Mouse (Mus musculus): Measurements from ENCODE around the gene Dynlt1f. TPM values are rescaled to one million over a fixed set of nuclear protein-coding genes. Genes with fewer than 3 reads are reported as not detected.
"Not testable (repeated sequence)": the region's sequence is repeated elsewhere in the genome, so short reads cannot be mapped to it uniquely, and the experiment has no call there.

Dynlt1f gene
- total RNA-seq, 1 experiment from 2014 or later: 105 TPM

GRCm38 (mm10) chr17:6661093-6661816, 5.6 kb upstream of the Dynlt1f start:
- peak; percentile 39 for DNase-seq

DNA sequence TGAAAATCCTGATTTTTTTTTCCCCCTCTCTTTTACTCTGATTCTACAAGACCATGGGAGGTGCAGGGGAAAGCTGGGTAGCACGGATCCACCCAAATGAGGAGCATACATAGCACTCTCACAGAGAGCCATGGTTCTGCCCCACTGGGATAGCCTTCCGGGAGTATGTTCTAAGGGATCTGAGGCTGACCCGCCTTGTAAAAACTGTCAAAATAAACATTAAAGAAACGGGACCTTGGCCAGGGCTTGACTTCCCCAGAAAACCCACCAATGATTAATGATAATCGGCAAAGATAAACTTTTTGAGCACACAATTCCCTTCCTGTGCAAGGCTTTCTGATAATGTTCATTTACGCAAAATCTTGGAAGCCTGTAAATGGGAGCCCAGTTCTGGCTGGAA, 4.9 kb upstream of the Dynlt1f start:
- peak; percentile 35 for DNase-seq

DNA sequence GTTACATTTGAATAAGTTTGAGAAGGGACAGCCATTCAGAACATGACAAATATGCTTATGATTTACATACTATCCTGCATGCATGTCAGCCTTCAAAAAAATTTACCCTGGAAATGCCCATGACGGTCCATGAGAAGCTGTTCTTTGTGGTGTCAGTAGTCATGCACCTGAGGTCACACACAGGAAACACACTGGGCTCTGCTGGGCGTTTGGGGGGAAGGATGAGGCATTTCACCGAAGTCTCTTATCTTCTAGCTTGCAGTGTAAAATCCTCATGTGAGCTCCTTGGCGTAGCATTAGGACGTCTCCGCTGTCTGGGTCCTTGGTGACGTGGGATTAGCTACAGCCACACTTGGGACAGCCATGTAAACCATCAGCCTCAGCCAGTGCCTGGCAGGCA, 3.1 kb upstream of the Dynlt1f start, which contains the start of gene Sytl3:
Gene Sytl3 (plus strand): TSS at position 293 of the 400 bp plus-strand sequence.
- DNase-seq: not testable (repeated sequence)

GRCm38 (mm10) chr17:6656471-6656870, 771 bp upstream of the Dynlt1f start:
- not testable (repeated sequence) for DNase-seq

GRCm38 (mm10) chr17:6655087-6655511, 601 bp downstream of the Dynlt1f start:
- DNase-seq: peak; percentile 71

- not testable (repeated sequence) for DNase-seq
Observed at GRCm38 (mm10) chr17:6653341-6653946, 2.3 kb downstream of the Dynlt1f start.

- DNase-seq: not testable (repeated sequence)
Observed at GRCm38 (mm10) chr17:6650904-6651565, 4.7 kb downstream of the Dynlt1f start.

- DNase-seq: not testable (repeated sequence)
Observed at GRCm38 (mm10) chr17:6647452-6647851, 8.2 kb downstream of the Dynlt1f start.

- not testable (repeated sequence) for DNase-seq
Observed at GRCm38 (mm10) chr17:6646841-6647240, 8.9 kb downstream of the Dynlt1f start.

DNA sequence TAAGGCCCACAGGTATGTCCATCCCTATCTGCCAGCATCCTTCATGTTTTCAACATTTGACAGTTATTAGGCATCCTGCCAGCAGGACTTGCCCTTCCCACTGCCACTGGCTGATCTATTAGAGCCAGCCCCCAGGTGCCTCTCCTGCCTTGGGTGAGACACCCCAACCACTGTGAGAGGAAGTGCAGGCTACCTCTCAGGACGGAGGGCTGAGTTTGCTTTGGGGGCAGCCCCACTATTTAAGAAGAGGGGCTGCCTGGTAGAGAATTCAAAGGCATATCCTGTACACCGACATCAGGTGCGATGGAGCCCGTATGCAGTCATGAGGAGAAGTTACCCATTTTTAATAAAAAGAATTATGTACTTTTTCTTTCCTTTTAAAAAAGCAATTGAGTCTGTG, 10.0 kb downstream of the Dynlt1f start:
- DNase-seq: not testable (repeated sequence)

- not testable (repeated sequence) for DNase-seq
Observed at GRCm38 (mm10) chr17:6644673-6645072, 11.0 kb downstream of the Dynlt1f start.

DNA sequence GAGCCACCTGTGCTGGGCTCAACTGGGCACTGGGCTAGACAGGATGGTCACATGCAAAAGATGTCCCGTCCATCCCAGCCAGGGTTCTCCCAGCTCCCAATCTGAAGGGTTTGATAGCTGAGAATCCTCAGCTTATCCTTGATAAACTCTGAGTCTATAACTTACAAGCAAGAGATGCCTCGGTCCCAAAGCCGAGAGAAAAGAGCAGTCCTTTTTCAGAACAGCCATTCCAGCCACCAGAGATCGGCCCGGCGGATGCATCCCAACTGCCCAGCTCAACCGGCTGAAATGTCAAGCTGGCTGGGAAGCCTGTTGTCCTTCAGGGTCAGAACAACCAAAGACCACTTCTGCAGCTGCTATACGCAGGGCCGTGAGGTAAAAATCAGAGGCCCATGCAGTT, 11.5 kb downstream of the Dynlt1f start:
- DNase-seq: not testable (repeated sequence)

DNA sequence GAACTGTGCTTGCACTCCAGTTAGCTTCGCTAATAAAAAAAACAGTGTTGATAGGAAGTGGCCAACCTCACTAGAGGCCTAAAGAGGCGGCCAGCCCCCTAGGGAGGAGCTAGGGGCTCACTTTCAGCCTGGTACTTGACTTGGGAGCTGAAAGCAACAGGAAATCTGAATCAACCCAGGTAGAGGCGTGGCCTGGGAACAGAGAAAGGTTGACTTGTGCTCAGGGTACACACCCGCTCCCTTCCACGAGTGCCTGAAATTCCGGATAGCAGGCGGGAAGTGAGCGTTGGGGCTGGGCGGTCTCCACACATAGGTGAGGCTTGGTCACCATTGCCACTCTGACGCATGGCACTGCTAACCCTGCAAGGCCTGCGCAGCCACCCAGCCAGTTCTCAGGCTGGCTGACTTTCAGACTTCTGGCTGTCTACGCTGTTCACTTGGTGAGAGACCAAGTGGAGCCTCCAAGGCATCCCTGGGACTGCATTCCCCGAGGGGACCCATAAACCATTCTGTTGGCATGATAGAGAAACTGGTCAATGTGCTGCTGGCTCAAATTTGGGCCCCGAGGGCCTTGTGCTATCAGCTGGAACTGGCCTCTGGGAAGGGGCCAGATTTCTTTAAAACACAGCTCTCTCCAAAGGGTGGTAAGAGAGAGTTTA, 14.8 kb downstream of the Dynlt1f start:
- DNase-seq: not testable (repeated sequence)

- not testable (repeated sequence) for DNase-seq
Observed at GRCm38 (mm10) chr17:6640044-6640637, 15.6 kb downstream of the Dynlt1f start.

GRCm38 (mm10) chr17:6639486-6639885, 16.2 kb downstream of the Dynlt1f start:
- DNase-seq: not testable (repeated sequence)

GRCm38 (mm10) chr17:6638444-6638843, 17.3 kb downstream of the Dynlt1f start:
- not testable (repeated sequence) for DNase-seq

DNA sequence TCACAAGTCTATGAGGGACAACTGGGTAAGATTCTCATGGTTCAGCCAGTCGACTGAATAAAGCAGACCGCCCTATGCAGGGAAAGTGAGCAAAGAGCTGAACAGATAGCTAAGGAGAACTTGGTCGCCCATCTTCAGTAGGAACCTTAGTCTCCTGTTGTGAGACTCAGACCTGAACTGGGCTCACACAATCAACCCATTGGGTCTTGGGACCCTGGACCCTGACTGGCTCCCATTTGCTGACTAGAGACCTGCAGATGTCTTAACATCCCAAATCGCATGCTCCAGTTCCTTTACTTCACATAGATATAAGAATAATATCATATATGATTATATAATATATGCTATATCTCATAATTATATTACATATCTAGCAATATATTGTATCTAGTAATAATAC, 18.3 kb downstream of the Dynlt1f start:
- DNase-seq: not testable (repeated sequence)

GRCm38 (mm10) chr17:6636861-6637260, 18.8 kb downstream of the Dynlt1f start:
- no peak for DNase-seq

DNA sequence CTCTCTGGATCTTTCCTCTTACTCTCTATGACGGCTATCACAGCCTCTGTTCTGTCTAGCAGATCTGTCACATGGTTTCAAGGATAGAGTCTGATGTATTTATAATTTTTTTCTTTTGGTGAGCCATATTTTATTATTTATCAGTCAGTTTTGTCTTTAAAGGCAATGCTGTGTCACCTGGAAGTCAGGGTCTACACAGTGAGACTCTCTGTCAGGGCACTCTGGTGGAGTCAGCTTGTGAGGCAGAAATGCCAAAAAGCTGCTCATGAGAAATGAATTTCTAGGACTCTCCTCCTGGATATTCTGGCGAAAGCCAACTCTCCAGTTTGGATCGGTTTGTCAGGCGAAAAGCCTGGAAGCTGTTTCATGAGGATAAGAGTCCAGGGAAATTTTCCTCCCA, 19.9 kb downstream of the Dynlt1f start:
- not testable (repeated sequence) for DNase-seq

DNA sequence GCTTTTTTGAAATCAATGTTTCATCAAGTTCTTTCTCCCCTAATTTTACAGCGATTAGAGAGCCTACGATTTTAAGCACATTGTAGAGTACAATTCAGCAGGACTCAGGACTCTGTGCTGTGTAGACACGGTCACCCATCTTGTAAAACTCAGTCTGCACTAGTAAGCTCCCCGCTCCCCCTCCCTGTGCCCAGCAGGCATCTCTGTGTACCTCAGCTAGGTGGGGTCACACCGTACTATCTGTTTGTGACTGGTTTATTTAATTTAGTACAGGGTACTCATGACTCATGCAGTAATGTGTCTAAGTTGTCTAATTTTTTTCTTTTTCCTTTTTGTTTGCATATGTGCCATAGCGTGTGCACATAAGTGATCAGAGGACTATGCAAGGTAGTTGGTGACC, 22.9 kb downstream of the Dynlt1f start:
- DNase-seq: not testable (repeated sequence)

DNA sequence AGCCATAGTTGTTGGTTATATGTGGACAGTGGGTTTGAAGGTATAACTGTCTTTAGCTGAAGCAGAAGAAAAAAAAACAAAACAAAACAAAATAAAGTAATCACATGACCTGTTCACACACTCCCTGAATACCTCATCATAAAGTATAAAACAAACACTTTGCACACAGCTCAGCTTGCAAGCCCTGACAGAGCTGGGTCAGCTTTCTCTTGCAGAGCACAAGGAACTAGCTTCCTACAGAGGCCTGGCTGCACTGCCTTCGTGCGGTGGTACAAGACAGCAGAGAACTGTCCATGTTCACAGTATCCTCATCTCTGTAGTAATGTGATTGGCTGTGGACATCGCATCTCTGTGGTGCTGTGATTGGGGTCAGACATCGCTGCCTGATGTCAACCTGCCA, 25.3 kb downstream of the Dynlt1f start:
- DNase-seq: not testable (repeated sequence)

Data from adrenal gland, postnatal 14 days (tissue).